Mouse (Mus musculus) kidney, embryonic 14.5 days (tissue): ENCODE measurements at regions not wholly inside any gene's neighbourhood (a gene's known extent, or its start where the extent isn't known, plus 50 kb on each side); places are given as distances from the start of the nearest gene placed in this dataset.

ENCODE experiments used
- ATAC-seq: fragments of 200-750 bp; cut with Nextera tagmentation; 2 replicates; pipeline ENCODE4 v1.8.0; 2017; ENCODE audit warnings: moderate number of reproducible peaks, mild to moderate bottlenecking, moderate TSS enrichment, moderate library complexity; ENCODE audit not compliant: low FRiP score, low TSS enrichment
- H3K27ac ChIP-seq: fragments of 300-500 bp; sonication (generic); 2 replicates; pipeline ENCODE4 v1.5.1; 2014; ENCODE audit warnings: low read depth, mild to moderate bottlenecking, low read length, moderate library complexity, mixed read lengths
- H3K27me3 ChIP-seq: fragments of 300-500 bp; sonication (generic); 2 replicates; pipeline ENCODE4 v1.6.1; 2014; ENCODE audit warnings: mild to moderate bottlenecking, low read length; ENCODE audit not compliant: control insufficient read depth, insufficient read depth
- H3K36me3 ChIP-seq: fragments of 300-500 bp; sonication (generic); 2 replicates; pipeline ENCODE4 v1.6.1; 2014; ENCODE audit warnings: low read length, mixed read lengths; ENCODE audit not compliant: control insufficient read depth, insufficient read depth
- H3K4me1 ChIP-seq: fragments of 300-500 bp; sonication (generic); 2 replicates; pipeline ENCODE4 v1.6.1; 2014; ENCODE audit warnings: low read length, mixed read lengths; ENCODE audit not compliant: control insufficient read depth, insufficient read depth
- H3K4me2 ChIP-seq: fragments of 300-500 bp; sonication (generic); replicated peaks from 2 replicates; pipeline ENCODE4 v1.6.1; 2014; ENCODE audit warnings: low read depth, mild to moderate bottlenecking, low read length
- H3K4me3 ChIP-seq: fragments of 300-500 bp; sonication (generic); 2 replicates; pipeline ENCODE4 v1.5.1; 2014; ENCODE audit warnings: mild to moderate bottlenecking, low read length
- H3K9ac ChIP-seq: fragments of 300-500 bp; sonication (generic); 2 replicates; pipeline ENCODE4 v1.6.1; 2014; ENCODE audit warnings: low read depth, mild to moderate bottlenecking, low read length, moderate library complexity
- H3K9me3 ChIP-seq: fragments of 300-500 bp; sonication (generic); 2 replicates; pipeline ENCODE4 v1.6.1; 2016; ENCODE audit warnings: low read length; ENCODE audit not compliant: control insufficient read depth
- WGBS: fragments of 180-500 bp; shearing (Covaris S2); extraction: QIAGEN DNeasy Blood & Tissue Kit; methylation state at CpG from one replicate; pipeline ENCODE4 v1.1.7; 2014; 5-methylcytosine and 5-hydroxymethylcytosine counted together

DNA sequence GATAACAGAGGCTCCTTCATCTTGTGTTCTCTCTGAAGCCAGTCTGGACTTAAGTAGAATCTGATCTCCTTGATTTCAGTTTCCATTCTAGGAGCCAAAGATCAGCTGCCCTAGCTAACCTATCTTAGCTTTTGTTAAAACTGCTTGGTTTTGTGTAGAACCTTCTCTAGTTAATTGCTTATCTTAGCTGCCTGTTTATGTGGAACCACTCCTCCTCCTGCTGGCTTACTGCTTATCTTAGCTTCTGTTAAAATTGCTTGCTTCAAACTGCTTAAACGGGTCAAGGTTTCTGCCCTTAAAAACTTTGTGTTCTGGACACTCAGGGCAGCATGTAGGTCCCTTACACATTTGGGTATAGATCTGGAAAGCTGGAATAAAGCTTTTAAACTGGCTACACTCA lies 133.7 kb upstream of the Mocs2 start:
- WGBS, result 71% methylated on average over 1 of the region's 1 CpGs
- no peak for ATAC-seq

GRCm38 (mm10) chr13:114685368-114685767 lies 132.7 kb upstream of the Mocs2 start:
- Histone ChIP-seq H3K27ac (no peak overlapping the region), H3K27me3 (no peaks in the 10 kb centered on the region), H3K9me3 (no peaks in the 10 kb centered on the region), H3K4me2 (no peak overlapping the region), H3K36me3 (no peaks in the 10 kb centered on the region), H3K9ac (no peak overlapping the region), H3K4me3 (no peak overlapping the region), H3K4me1 (no peaks in the 10 kb centered on the region)
- no peak for ATAC-seq
- WGBS, result 59% methylated on average over 4 of the region's 4 CpGs

More for the DNA sequence above, 133.7 kb upstream of the Mocs2 start:
- Histone ChIP-seq H3K4me2 (no peak overlapping the region), H3K9me3 (no peaks in the 10 kb centered on the region), H3K27me3 (no peaks in the 10 kb centered on the region), H3K4me3 (no peak overlapping the region), H3K27ac (no peak overlapping the region), H3K9ac (no peak overlapping the region), H3K4me1 (no peaks in the 10 kb centered on the region), H3K36me3 (no peaks in the 10 kb centered on the region)

DNA sequence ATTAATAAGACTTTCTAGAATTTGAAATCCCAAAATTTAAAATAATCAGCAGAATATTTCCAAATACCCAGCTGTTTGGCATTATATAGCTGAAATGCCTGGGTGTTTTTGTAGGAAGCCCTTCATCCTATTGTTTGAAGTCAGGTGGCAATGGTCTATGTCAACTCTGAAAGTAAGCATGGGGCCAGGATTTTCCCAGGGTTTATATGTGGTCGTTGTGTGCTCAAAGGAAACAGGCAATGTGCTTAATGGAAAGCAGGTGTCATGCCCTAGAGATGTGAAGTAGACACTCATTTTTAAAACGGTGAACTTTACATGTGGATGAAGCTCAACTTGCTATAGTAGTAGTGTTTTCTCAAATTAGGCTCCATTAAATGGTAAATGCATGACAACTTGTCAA lies 105.4 kb upstream of the Mocs2 start:
- no peaks in the 10 kb centered on the region for H3K27me3 ChIP-seq
- no peak for ATAC-seq
- H3K4me1 ChIP-seq, result no peaks in the 10 kb centered on the region
- H3K36me3 ChIP-seq, result no peaks in the 10 kb centered on the region
- no peak overlapping the region for H3K27ac ChIP-seq
- 65% methylated on average over 2 of the region's 2 CpGs for WGBS
- H3K9ac ChIP-seq, result no peak overlapping the region
- no peaks in the 10 kb centered on the region for H3K9me3 ChIP-seq
- no peak overlapping the region for H3K4me2 ChIP-seq
- no peak overlapping the region for H3K4me3 ChIP-seq

- no peak overlapping the region for H3K4me3 ChIP-seq
- H3K9me3 ChIP-seq, result no peaks in the 10 kb centered on the region
- no peaks in the 10 kb centered on the region for H3K36me3 ChIP-seq
- no peak for ATAC-seq
- H3K4me2 ChIP-seq, result no peak overlapping the region
- no peaks in the 10 kb centered on the region for H3K27me3 ChIP-seq
- H3K27ac ChIP-seq, result no peak overlapping the region
- 69% methylated on average over 4 of the region's 4 CpGs for WGBS
- H3K9ac ChIP-seq, result no peak overlapping the region
- H3K4me1 ChIP-seq, result no peaks in the 10 kb centered on the region
These were observed 98.3 kb upstream of the Mocs2 start for GRCm38 (mm10) chr13:114719771-114720170.

DNA sequence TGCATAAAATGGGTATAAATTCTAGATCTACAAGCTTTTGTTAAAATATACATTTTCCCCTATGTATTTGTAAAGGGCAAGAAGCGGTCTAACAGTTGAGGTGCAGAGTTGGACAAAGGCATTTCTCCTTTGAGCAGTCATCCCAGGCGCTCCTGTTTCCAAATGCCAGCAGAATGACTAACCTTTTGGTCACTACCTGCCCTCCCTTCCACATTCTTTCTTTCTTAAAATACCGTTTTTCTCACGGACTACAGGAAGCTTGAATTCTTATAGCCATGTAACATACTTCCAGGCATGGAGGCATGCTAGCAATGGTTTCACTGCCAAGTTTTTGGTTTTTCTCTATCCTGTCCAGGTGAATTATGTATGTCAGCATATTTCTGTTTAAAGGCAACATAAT lies 91.2 kb upstream of the Mocs2 start:
- H3K9me3 ChIP-seq, result no peaks in the 10 kb centered on the region
- H3K9ac ChIP-seq, result no peak overlapping the region
- no peaks in the 10 kb centered on the region for H3K27me3 ChIP-seq
- ATAC-seq, result no peak
- no peak overlapping the region for H3K4me3 ChIP-seq
- H3K4me1 ChIP-seq, result no peaks in the 10 kb centered on the region
- no peaks in the 10 kb centered on the region for H3K36me3 ChIP-seq
- WGBS, result 75% methylated on average over 4 of the region's 4 CpGs
- no peak overlapping the region for H3K4me2 ChIP-seq
- H3K27ac ChIP-seq, result no peak overlapping the region

DNA sequence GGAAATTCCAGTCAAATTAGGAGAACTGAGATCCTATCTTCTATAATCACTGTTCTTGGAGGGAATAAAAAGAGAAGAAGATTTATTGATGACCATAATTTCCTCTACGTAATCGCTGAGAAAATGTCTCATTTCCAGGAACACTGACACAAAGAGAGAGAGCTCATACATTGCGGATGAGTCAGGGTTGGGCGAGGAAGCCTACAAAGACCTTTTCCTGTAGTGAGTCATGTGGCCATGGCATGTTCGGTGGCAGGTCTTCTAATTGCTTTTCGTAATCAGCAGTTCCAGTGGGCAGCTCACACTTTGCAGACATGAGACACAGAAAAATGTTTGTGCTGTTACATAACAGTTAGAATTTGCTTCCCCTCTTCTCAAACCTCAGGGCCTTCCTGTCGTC lies 83.0 kb upstream of the Mocs2 start:
- Histone ChIP-seq H3K9ac (no peak overlapping the region), H3K4me3 (no peak overlapping the region), H3K9me3 (no peaks in the 10 kb centered on the region), H3K4me2 (no peak overlapping the region), H3K27ac (no peak overlapping the region), H3K27me3 (no peaks in the 10 kb centered on the region), H3K4me1 (no peaks in the 10 kb centered on the region), H3K36me3 (no peaks in the 10 kb centered on the region)
- WGBS, result 77% methylated on average over 7 of the region's 7 CpGs
- no peak for ATAC-seq

GRCm38 (mm10) chr13:114736066-114736465 lies 82.0 kb upstream of the Mocs2 start:
- no peaks in the 10 kb centered on the region for H3K36me3 ChIP-seq
- no peak overlapping the region for H3K9ac ChIP-seq
- H3K27ac ChIP-seq, result no peak overlapping the region
- no peaks in the 10 kb centered on the region for H3K4me1 ChIP-seq
- WGBS, result 92% methylated on average over 4 of the region's 4 CpGs
- ATAC-seq, result no peak
- H3K4me2 ChIP-seq, result no peak overlapping the region
- H3K4me3 ChIP-seq, result no peak overlapping the region
- no peaks in the 10 kb centered on the region for H3K9me3 ChIP-seq
- no peaks in the 10 kb centered on the region for H3K27me3 ChIP-seq

GRCm38 (mm10) chr13:114742534-114742933 lies 75.5 kb upstream of the Mocs2 start:
- no peak overlapping the region for H3K4me2 ChIP-seq
- H3K4me3 ChIP-seq, result no peak overlapping the region
- 78% methylated on average over 3 of the region's 3 CpGs for WGBS
- H3K9me3 ChIP-seq, result no peaks in the 10 kb centered on the region
- ATAC-seq, result no peak
- H3K27ac ChIP-seq, result no peak overlapping the region
- no peaks in the 10 kb centered on the region for H3K27me3 ChIP-seq
- no peak overlapping the region for H3K9ac ChIP-seq
- H3K4me1 ChIP-seq, result no peaks in the 10 kb centered on the region
- no peaks in the 10 kb centered on the region for H3K36me3 ChIP-seq

DNA sequence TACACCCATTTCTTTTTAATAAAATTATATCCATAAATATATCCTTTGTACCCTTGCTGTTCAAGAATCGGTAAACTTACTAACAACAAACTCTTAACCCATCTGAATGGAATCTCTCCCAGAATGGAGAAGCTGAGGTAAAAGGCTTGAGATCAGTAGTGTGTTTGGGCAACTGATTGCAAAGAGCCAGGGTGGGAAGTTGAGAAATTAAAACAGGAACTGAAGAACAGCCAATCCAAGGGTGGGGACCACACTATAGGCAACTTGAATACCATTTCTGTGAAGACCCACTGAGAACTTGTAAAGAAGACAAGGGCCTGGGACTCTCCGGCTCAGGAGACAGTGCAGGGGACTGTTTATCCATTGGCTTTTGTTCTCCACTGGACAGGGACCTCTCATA lies 72.2 kb upstream of the Mocs2 start:
- Histone ChIP-seq H3K36me3 (no peaks in the 10 kb centered on the region), H3K4me3 (no peak overlapping the region), H3K9ac (no peak overlapping the region), H3K27me3 (no peaks in the 10 kb centered on the region), H3K9me3 (no peaks in the 10 kb centered on the region), H3K4me1 (no peaks in the 10 kb centered on the region), H3K27ac (no peak overlapping the region), H3K4me2 (no peak overlapping the region)
- 92% methylated on average over 2 of the region's 2 CpGs for WGBS
- no peak for ATAC-seq

GRCm38 (mm10) chr13:114757459-114757858 lies 60.6 kb upstream of the Mocs2 start:
- Histone ChIP-seq H3K4me2 (no peak overlapping the region), H3K27me3 (no peaks in the 10 kb centered on the region), H3K4me3 (no peak overlapping the region), H3K27ac (no peak overlapping the region), H3K36me3 (no peaks in the 10 kb centered on the region), H3K9me3 (no peaks in the 10 kb centered on the region), H3K9ac (no peak overlapping the region), H3K4me1 (no peaks in the 10 kb centered on the region)
- ATAC-seq, result no peak
